Mouse (Mus musculus): Measurements from ENCODE around the gene BC147527.
"Not testable (repeated sequence)": the region's sequence is repeated elsewhere in the genome, so short reads cannot be mapped to it uniquely, and the experiment has no call there.

BC147527 gene

DNA sequence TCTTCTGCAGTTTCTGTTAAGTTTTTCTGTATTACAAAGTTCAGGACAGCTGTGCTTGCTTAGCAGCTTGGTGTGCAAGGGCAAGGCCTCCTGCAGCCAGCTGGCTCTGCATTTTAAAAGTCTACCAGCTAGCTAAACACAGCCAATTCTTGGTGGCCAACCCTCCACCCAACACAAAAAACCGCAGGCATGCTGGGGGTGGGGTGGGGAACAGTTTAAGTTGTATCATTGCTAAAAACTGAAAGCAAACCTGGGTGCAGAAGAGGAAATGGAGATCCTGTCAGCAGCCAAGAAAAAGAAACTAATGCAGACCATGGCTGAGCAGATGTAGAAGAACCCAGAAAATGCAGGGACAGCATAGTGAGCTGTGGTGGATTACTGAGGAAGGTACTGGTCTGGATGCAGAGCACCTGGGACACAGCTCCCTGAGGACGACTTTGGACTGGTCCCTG, at the start of gene BC147527:
TSS of gene BC147527 (plus strand) at position 402 of the 452 bp plus-strand sequence.
- in situ Hi-C loops (cut with MboI, MseI) = no loop called here

DNA sequence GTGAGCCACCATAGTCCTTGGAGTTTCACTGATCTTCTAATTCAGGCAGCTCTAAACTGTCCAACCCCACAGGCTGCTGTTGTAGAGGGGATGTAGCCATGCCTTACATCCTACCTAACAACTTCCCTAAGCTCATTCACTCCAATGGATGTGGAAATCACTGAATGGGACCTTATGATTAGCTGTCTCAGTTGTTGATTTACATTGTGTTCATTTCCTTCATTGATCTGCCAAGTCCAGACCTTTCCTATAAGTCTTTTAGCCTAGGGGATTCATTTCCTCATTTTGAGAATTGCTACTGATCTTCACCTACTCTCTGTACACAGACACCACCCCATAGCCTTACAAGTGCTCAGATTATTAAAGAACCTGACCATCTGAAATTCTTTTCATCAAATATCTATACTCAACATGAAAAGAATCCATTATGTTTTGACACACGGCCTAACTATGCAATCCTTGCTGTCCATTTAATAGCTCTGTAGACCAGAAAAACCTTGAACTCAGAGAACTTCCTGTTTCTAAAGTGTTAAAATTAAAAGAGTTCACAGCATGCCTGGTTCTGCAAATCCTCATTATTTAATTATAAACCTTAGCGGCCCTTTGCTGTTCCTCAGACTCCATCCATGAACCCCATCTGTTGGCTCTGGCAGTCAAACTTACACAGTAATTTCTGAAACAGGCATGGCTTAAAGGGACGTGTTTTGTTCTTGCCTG, 48.8 kb upstream of the BC147527 start:
- in situ Hi-C loops (cut with MboI, MseI) = not testable (repeated sequence)

DNA sequence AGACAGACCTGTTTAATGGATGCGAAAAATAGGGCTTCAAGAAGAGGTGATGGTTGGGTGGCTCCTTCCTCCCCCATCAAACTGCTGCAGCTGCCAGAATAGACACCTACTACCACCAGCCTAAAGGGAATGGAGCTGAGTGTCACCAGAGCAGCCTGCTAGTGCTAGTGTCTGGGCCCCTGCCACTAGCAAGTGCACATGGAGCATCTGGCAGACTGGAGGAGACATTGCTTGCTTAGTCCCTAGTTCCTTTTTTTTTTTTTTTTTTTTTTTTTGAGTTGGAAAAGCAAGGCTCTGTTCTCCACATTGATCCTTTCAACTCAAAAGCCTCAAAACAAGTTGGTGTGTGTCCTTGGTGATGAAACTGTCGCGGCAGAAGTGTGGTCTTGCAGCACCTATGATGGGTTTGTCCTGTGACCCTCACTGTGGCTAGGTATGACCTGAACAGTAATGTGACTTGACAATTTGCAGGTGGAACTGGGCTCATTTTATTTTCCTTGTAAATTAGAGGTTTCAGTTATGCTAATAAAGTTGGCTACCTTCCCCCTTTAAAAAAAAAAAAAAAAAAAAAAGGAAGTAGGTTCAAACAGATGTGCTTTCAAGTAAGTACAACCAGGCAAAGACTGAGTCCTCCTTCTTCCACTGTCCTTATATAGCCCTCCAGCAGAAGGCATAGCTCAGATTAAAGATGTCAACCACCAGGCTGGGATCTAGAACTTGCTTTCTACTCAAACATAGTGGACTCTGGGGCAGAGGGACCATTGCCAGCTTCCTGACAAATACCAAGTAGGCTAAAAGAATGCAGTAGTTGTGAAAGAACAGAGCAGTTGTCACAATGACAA, 41.2 kb upstream of the BC147527 start:
- in situ Hi-C loops (cut with MboI, MseI) = not testable (repeated sequence)

DNA sequence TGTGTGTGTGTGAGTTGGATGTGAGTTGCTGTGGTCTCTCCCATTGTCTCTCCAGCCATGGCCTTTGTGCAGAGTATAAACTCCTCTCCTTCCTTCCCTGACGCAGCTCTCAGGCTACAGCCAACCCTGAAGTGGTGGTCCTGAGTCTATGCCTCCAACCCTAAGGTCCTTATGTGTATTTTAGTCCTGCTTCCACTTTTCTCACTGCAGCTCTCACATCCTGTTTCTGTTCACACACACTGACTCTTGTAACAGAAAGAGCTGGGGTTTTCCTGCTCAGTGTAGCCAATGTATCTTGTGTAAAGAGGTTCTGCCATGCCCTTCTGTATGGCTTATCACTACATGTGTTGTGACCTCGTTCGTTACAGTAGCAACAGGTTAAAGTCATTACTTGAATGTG, 40.5 kb upstream of the BC147527 start:
- in situ Hi-C loops (cut with MboI, MseI) = not testable (repeated sequence)

DNA sequence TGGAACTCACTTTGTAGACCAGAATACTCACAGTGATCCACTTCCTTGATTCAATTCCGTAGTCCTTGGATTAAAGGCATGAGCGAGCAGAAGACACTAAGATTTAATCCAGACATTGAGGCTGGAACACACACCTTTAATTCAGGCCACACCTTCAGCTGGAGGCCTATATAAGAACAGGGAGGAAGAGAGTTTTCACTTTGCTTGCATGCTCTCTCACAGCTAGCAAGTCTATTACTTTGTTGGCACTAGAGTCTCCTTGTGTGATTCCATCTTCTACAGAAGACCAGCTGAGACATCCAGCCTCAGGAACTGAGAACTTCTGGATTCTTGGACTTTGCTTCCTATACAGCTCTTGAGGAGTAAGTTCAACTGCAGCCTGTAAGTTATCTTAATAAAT, 37.3 kb upstream of the BC147527 start, which contains the start of gene AF067061:
TSS of gene AF067061 (plus strand) at position 245 of the 400 bp plus-strand sequence.
- in situ Hi-C loops (cut with MboI, MseI) = not testable (repeated sequence)

DNA sequence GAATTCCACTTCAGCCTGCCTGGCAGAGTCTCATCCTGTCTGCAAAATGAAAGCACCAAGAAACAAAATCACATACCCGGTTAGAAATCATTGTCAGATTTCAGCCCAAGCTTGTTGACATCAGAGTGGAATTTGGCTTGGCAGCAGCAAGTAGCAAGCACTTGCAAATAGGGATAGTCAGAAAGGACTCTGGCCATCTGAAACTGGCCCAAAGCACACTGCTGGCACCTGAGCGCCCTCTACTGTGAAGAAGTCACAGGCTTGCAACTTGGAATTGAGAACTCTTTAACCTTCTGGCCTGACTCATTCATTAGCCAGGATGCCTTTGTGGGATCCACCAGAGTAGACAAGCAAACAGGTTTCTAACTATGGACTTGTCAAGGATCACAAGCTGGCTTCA, 22.4 kb upstream of the BC147527 start:
- in situ Hi-C loops (cut with MboI, MseI) = not testable (repeated sequence)

DNA sequence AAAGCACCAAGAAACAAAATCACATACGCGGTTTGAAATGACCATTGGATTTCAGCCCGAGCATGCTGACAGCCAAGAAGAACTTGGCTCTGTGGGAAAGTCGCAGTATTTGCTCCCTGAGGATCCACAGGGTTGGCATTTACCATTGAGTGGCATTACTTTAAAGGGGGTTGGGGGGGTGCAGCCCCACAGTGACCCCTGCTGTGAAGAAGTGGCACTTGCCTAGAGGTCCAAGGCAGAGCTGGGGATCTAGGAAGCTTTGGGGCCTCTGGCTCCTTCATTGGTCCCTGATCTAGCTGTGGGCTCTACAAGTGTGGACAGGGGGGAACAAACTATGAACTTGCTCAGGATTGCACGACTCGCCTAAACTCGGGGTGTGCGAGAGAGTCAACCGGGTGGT, 21.4 kb upstream of the BC147527 start:
- in situ Hi-C loops (cut with MboI, MseI) = no loop called here

DNA sequence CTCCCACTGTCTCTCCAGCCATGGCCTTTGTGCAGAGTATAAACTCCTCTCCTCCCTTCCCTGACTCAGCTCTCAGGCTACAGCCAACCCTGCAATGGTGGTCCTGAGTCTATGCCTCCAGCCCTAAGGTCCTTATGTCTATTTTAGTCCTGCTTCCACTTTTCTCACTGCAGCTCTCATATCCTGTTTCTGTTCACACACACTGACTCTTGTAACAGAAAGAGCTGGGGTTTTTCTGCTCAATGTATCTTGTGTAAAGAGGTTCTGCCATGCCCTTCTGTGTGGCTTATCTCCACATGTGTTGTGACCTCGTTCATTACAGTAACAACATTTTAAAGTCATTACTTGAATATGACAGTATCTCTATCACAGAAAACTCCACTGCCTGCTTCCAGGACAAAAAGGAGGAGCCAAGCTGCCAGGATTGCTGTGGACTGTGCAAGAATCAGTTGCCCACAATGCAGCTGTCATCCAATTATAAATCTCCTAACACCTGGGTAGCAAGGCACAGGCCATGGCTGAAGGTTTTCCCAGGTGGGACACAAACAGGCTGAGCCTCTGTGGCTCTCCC, 783 bp upstream of the BC147527 start:
- in situ Hi-C loops (cut with MboI, MseI) = no loop called here

DNA sequence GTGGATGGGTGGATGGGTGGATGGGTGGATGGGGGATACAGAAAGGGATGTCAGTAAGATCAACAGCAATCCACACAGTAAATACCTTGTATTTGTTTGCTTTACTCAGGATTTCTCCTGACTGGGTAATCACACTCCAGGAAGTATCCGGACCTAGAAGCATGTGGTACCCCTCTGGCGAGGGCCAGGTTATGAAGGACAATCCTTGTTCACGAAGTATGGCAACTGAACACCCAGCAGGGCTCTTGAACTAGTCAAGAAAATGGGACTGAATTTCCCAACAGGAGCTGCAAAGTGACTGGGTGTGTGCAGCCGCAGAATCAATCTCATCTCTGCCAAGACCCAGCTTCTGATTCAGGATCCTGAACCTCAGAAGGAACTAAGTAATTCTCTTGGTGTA, 661 bp downstream of the BC147527 start:
- in situ Hi-C loops (cut with MboI, MseI) = no loop called here

DNA sequence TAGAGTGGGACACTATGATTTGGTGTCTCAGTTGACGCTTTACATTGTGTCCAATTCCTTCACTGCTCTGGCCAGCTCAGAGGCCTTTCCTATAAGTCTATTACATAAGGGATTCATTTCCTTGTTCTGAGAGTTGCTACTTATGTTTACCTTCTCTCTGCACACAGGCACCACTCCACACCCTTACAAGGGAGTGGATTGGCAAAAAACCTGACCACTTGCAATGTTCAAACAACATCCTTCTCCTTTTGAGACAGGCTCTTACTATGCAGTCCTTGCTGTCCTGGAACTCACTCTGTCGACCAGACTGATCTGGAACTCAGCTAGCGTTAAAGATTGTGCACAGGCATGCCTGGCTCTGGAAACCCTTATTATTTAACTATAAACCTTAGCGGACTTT, 10.6 kb downstream of the BC147527 start:
- in situ Hi-C loops (cut with MboI, MseI) = no loop called here

DNA sequence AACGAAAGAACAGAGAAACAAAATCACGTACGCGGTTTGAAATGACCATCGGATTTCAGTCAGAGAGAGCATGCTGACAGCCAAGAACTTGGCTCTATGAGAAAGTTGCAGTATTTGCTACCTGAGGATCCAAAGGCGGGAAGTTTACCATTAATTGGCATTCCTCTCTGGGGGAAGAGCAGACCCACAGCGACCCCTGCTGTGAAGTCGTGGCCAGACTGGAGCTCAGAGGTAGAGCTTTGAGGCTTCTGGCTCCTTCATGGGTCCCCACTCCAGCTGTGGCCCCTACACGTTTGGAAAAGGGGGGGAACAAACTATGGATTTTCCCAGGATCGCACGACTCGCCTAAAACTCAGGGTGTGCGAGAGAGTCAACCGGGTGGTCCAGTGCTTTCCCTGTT, 13.4 kb downstream of the BC147527 start:
- in situ Hi-C loops (cut with MboI, MseI) = no loop called here

DNA sequence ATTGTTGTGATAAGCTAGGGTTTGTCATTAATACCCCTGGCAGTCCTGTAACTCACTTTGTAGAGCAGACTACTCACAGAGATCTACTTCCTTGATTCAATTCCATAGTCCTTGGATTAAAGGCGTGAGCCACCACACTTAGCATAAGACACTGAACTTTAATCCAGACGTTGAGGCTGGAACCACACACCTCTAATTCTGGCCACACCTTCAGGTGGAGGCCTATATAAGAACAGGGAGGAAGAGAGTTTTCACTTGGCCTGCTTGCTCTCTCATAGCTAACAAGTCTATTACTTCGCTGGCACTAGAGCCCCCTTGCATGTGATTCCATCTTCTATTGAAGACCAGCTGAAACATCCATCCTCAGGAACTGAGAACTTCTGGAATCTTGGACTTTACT, 16.4 kb downstream of the BC147527 start, which contains the start of gene Tcstv3:
TSS of gene Tcstv3 (plus strand) at position 301 of the 400 bp plus-strand sequence.
- in situ Hi-C loops (cut with MboI, MseI) = not testable (repeated sequence)

DNA sequence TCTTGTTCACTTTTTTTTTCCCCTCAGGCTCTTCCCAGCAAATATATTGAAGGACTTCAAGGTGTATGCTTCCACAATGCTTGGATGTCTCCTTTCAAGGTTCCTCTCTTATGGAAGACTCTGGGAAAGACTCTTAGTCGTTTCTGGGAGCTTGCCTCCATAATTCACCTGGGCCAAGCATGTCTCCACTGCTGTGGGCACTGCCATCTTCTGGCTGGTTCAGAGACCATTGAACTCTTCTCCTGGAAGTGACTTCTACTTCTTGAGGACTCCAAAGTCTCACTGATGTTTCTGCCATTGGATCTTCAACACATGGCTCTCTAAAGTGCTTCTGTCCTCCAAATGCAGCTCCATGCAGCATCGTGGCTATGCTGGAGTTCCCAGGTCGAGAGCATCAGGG, 20.0 kb downstream of the BC147527 start:
- in situ Hi-C loops (cut with MboI, MseI) = no loop called here

DNA sequence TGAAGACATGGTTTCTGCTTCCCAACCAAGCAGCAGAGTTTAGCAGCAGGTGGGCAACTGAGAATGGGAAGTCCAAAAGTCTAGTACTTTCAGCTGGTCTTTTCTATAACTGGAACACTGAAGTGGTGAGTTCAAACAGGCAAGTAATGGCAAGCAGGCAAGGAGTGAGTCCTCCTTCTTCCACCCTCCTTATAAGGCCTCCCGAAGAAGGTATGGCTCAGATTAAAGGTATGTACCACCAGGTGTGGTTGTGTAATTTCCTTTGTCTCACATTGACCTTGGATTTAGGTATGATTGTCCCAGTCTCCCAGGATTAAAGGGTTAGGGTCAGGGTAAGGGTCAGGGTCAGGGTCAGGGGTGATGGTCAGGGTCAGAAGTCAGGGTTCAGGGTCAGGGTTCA, 20.5 kb downstream of the BC147527 start:
- in situ Hi-C loops (cut with MboI, MseI) = no loop called here

Data from T-helper 2 cell (primary cell).